Mouse (Mus musculus): ENCODE results near the gene Samd3. TPM values are rescaled to one million over a fixed set of nuclear protein-coding genes. Genes with fewer than 3 reads are reported as not detected.

Gene Samd3
- polyA plus RNA-seq, 1 experiment from 2014 or later, result 0.18 TPM

- no peaks in the 10 kb centered on the region for H3K4me1 ChIP-seq (ENCODE audit: insufficient read depth, low read depth, low read length)
- no peak overlapping the region for H3K9ac ChIP-seq (replicated peaks; ENCODE audit: low read depth)
- H3K9me3 ChIP-seq (ENCODE audit: low read length), result no peaks in the 10 kb centered on the region
- TF ChIP-seq EP300 (IDR thresholded peaks at IDR 0.05) (no peak), CTCF (IDR thresholded peaks at IDR 0.05) (no peak)
- H3K27me3 ChIP-seq (replicated peaks; ENCODE audit: insufficient read depth, low read length), result no peaks in the 10 kb centered on the region
- no peak for ATAC-seq
- no peak overlapping the region for H3K27ac ChIP-seq (ENCODE audit: low read length)
- no peak overlapping the region for H3K4me3 ChIP-seq (ENCODE audit: low read depth, low read length)
- H3K4me2 ChIP-seq (replicated peaks; ENCODE audit: low read depth, low read length), result no peak overlapping the region
- H3K36me3 ChIP-seq (ENCODE audit: insufficient read depth, low read length), result no peaks in the 10 kb centered on the region
- 74% methylated on average over 7 of the region's 7 CpGs for whole genome bisulfite sequencing
- no peak for DNase-seq (ENCODE audit: low spot score)
Observed at GRCm38 (mm10) chr10:26249426-26250165, 20.1 kb downstream of the Samd3 start.

- no peak overlapping the region for H3K4me2 ChIP-seq (replicated peaks; ENCODE audit: low read depth, low read length)
- 48% methylated on average over 4 of the region's 4 CpGs for WGBS
- DNase-seq (ENCODE audit: low spot score) (peak; percentile 71), ATAC-seq (peak; percentile 62)
- no peak overlapping the region for H3K9ac ChIP-seq (replicated peaks; ENCODE audit: low read depth)
- no peak overlapping the region for H3K4me3 ChIP-seq (ENCODE audit: low read depth, low read length)
- H3K36me3 ChIP-seq (ENCODE audit: insufficient read depth, low read length), result no peaks in the 10 kb centered on the region
- no peaks in the 10 kb centered on the region for H3K27me3 ChIP-seq (replicated peaks; ENCODE audit: insufficient read depth, low read length)
- H3K27ac ChIP-seq (ENCODE audit: low read length), result no peak overlapping the region
- TF ChIP-seq CTCF (IDR thresholded peaks at IDR 0.05) (no peak), EP300 (IDR thresholded peaks at IDR 0.05) (0 out of 2 replicates have a peak, but pooled peaks have one; percentile 32)
- peaks cover 3% of the 10 kb centered on the region; the same call in 1 of the 2 replicates for H3K4me1 ChIP-seq (ENCODE audit: insufficient read depth, low read depth, low read length)
- no peaks in the 10 kb centered on the region for H3K9me3 ChIP-seq (ENCODE audit: low read length)
Observed at GRCm38 (mm10) chr10:26259908-26260307, 30.4 kb downstream of the Samd3 start.

- peak; percentile 87 for ATAC-seq
- DNase-seq (ENCODE audit: low spot score), result peak; percentile 60
- TF ChIP-seq EP300 (IDR thresholded peaks at IDR 0.05) (peak; percentile 67), CTCF (IDR thresholded peaks at IDR 0.05) (no peak)
- 47% methylated on average over 3 of the region's 3 CpGs for WGBS
- H3K27me3 ChIP-seq (replicated peaks; ENCODE audit: insufficient read depth, low read length), result no peaks in the 10 kb centered on the region
- no peak overlapping the region for H3K27ac ChIP-seq (ENCODE audit: low read length)
- no peak overlapping the region for H3K4me3 ChIP-seq (ENCODE audit: low read depth, low read length)
- H3K9ac ChIP-seq (replicated peaks; ENCODE audit: low read depth), result no peak overlapping the region
- H3K9me3 ChIP-seq (ENCODE audit: low read length), result no peaks in the 10 kb centered on the region
- peaks cover 3% of the 10 kb centered on the region; the same call in 1 of the 2 replicates for H3K4me1 ChIP-seq (ENCODE audit: insufficient read depth, low read depth, low read length)
- H3K36me3 ChIP-seq (ENCODE audit: insufficient read depth, low read length), result no peaks in the 10 kb centered on the region
- H3K4me2 ChIP-seq (replicated peaks; ENCODE audit: low read depth, low read length), result no peak overlapping the region
Observed at GRCm38 (mm10) chr10:26263744-26264459, 34.4 kb downstream of the Samd3 start.

- Histone ChIP-seq H3K36me3 (ENCODE audit: insufficient read depth, low read length) (no peaks in the 10 kb centered on the region), H3K9ac (replicated peaks; ENCODE audit: low read depth) (no peak overlapping the region), H3K4me2 (replicated peaks; ENCODE audit: low read depth, low read length) (no peak overlapping the region), H3K27ac (ENCODE audit: low read length) (no peak overlapping the region), H3K4me1 (ENCODE audit: insufficient read depth, low read depth, low read length) (no peaks in the 10 kb centered on the region), H3K9me3 (ENCODE audit: low read length) (no peaks in the 10 kb centered on the region), H3K27me3 (replicated peaks; ENCODE audit: insufficient read depth, low read length) (no peaks in the 10 kb centered on the region), H3K4me3 (ENCODE audit: low read depth, low read length) (no peak overlapping the region)
- DNase-seq (ENCODE audit: low spot score) (no peak), ATAC-seq (no peak)
- TF ChIP-seq CTCF (IDR thresholded peaks at IDR 0.05) (no peak), EP300 (IDR thresholded peaks at IDR 0.05) (no peak)
- 89% methylated on average over 6 of the region's 6 CpGs for WGBS
Observed at GRCm38 (mm10) chr10:26275414-26275813, 45.9 kb downstream of the Samd3 start.

- WGBS, result 61% methylated on average over 8 of the region's 8 CpGs
- peak; percentile 64 for ATAC-seq
- H3K4me2 ChIP-seq (replicated peaks; ENCODE audit: low read depth, low read length), result no peak overlapping the region
- H3K27me3 ChIP-seq (replicated peaks; ENCODE audit: insufficient read depth, low read length), result no peaks in the 10 kb centered on the region
- H3K4me3 ChIP-seq (ENCODE audit: low read depth, low read length), result no peak overlapping the region
- no peaks in the 10 kb centered on the region for H3K36me3 ChIP-seq (ENCODE audit: insufficient read depth, low read length)
- no peak overlapping the region for H3K9ac ChIP-seq (replicated peaks; ENCODE audit: low read depth)
- no peak for TF ChIP-seq EP300 (IDR thresholded peaks at IDR 0.05)
- no peak overlapping the region for H3K27ac ChIP-seq (ENCODE audit: low read length)
- DNase-seq (ENCODE audit: low spot score), result no peak
- no peaks in the 10 kb centered on the region for H3K9me3 ChIP-seq (ENCODE audit: low read length)
- no peaks in the 10 kb centered on the region for H3K4me1 ChIP-seq (ENCODE audit: insufficient read depth, low read depth, low read length)
Observed at GRCm38 (mm10) chr10:26280009-26280408, 50.5 kb downstream of the Samd3 start.

- no peak overlapping the region for H3K27ac ChIP-seq (ENCODE audit: low read length)
- DNase-seq (ENCODE audit: low spot score) (no peak), ATAC-seq (no peak)
- TF ChIP-seq CTCF (IDR thresholded peaks at IDR 0.05), result no peak
- no peak for TF ChIP-seq EP300 (IDR thresholded peaks at IDR 0.05)
- no peaks in the 10 kb centered on the region for H3K36me3 ChIP-seq (ENCODE audit: insufficient read depth, low read length)
- no peak overlapping the region for H3K4me2 ChIP-seq (replicated peaks; ENCODE audit: low read depth, low read length)
- no peaks in the 10 kb centered on the region for H3K4me1 ChIP-seq (ENCODE audit: insufficient read depth, low read depth, low read length)
- no peaks in the 10 kb centered on the region for H3K27me3 ChIP-seq (replicated peaks; ENCODE audit: insufficient read depth, low read length)
- H3K4me3 ChIP-seq (ENCODE audit: low read depth, low read length), result no peak overlapping the region
- H3K9ac ChIP-seq (replicated peaks; ENCODE audit: low read depth), result no peak overlapping the region
- H3K9me3 ChIP-seq (ENCODE audit: low read length), result no peaks in the 10 kb centered on the region
- WGBS, result 78% methylated on average over 7 of the region's 7 CpGs
Observed at GRCm38 (mm10) chr10:26287136-26287535, 57.6 kb downstream of the Samd3 start.
